Mouse (Mus musculus) thymus, postnatal 0 days (tissue): Measurements from ENCODE around the gene B9d1. TPM values are rescaled to one million over a fixed set of nuclear protein-coding genes. Genes with fewer than 3 reads are reported as not detected.

Experiments
- DNase-seq: peaks from one replicate; pipeline ENCODE4 v3.0.0-alpha.2; 2015; ENCODE audit warnings: low spot score
- polyA plus RNA-seq: library from polyadenylated mRNA; unstranded; fragments of >200 nt; fragmentation: Nextera tagmentation; extraction: Ambion mirVana; gene quantifications from 2 replicates; pipeline ENCODE4 v1.2.1, GENCODE M21; 2015

Gene B9d1
- 6.7 and 8.9 TPM in 2 replicates for polyA plus RNA-seq

DNA sequence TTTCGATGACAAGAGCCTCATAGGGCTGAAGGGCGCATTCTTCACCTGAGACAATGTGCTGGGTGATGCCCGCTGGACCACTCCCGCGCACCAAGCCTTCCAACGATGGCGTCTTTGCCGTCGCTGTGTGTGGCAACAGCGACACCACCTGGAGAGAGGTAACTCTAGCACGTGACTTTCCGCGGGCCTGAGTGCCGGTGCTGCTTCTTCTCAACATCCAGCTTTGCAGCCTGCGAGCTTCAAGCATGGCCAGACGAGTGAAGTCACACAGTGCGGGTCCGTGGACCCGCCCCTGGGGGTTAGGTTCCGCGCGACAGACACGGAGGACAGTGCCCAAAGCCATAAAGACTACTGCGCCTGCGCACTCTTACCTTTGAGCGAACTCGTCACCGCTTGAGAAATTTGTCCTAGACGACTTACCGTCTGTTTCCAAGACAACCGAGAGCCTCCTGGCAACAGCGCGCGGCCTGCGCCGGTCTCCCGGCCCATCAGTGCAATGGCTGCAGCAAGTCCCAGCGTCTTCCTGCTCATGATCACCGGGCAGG, at the start of gene B9d1:
B9d1 (plus strand) TSS at position 432 of the 545 bp plus-strand sequence.
- peak; percentile 97 for DNase-seq

DNA sequence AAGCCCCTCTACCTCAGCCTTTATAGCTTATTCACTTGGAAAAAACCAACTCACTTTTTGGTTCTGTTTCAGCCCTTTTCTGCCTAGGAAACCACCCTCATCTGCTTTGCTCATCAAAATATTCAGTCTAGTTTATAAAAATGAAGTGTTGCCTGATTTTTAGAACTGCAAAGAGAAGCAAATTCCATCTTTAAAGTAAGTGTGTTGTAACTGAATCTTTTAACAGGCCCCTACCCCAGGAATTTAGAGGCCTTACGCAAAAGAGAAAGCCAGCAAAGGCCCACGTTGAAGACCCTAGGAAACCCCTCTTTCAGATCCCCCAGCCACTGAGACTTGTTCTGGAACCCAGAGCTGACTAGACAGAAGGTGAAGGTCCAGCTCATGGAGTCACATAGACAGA, 40.9 kb upstream of the B9d1 start:
- no peak for DNase-seq

DNA sequence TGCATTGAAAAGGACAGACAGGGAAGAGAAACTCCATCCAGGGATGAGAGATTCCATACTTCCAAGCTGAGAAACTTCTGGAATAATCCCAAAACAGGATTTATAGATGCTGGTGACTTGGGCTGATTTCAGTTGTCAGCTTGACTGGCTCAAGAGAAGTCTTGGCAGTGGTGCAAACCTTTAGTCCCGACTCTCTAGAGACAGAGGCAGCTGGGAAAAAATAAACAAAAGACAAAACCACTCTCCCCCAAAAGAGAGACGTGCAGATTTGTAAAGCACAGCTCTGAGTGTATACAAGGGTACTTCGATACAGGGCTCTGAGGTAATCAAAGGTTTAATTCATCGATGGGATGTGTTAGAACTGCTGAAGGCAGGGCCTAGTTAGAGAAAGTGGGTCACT, 39.5 kb upstream of the B9d1 start:
- DNase-seq: peak; percentile 4

DNA sequence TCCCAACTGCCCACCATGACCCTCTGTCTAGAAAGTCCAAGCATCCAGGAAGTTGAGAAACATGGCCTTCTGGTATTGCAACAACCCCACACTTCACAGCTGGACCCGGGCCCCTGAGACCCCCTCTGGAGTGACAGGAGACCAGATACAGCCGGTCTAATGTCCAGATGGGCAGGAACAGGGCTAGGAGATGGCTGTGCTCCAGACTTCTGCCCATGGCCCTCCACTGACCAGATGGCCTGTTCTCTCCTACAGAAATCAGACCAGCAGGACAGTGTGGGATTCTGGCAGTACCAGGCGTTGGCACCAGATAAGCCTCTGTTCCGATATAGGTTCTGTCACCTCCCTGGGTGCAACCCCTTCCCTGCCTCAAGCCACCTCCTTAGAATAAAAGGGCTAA, 36.4 kb upstream of the B9d1 start:
- DNase-seq: no peak

DNA sequence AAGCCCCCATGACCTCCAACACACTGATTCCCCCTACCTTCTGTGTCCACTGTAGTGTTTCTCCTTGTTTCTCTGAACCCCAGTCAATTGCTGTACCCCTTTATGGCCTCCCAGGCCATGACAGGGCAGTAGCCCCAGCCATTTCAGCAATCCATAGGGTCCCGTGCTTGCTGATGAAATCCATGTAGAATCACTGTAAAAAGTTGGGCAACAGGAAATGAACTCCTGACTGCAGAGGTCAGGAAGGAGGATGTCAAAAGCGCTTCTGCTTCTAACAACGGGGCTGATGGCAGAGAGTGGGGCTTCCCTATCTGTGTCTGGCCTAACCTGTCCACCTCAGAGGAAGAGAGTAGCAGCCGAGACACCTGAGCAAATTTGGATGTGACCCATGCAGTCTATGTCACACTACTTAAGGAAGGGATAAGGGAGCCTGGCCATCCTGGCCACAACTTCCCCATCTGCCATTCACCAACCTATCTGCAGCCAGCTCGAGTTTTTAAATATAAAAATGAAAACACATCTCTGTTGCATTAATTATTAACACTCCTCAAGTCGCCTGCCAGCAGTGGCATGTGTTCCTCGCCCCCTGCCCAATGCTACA, 35.5 kb upstream of the B9d1 start:
- DNase-seq: no peak

DNA sequence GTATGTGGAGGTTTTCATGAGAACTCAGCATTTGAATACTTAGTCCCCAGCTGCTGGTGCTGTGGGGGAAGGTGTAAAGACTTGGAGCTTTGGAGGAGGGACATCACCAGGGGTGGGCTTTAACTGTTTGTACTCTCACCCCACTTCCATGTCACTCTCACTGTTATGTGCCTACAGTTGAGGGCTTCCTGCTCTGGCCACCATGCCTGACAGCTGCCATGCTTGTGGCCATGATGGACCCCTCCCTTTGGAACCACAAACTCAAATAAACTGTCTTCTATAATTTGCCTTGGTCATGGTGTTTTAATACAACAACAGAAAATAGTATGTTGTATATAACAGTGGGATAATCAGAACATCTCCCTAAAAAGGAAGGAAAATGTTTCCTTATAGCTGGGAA, 34.1 kb upstream of the B9d1 start:
- DNase-seq: no peak

DNA sequence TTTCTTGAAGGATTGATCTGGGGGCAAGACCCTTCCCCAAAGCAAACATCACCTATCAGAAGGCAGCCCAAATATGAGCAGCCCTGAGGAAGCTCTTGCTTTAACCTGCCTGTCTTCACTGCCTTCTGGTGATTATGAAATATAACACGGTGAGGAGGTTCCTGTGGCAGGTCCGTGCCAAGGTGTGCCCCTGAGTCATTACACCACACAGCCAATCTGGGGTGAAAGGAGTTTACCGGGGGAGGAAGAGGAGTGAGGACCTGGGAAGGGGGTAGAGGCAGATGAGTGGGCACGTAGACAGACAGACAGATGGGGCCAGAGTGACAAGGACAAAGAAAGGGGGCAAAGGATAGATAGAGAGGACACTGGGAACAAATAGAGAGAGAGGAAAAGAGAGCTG, 31.3 kb upstream of the B9d1 start:
- DNase-seq: no peak

DNA sequence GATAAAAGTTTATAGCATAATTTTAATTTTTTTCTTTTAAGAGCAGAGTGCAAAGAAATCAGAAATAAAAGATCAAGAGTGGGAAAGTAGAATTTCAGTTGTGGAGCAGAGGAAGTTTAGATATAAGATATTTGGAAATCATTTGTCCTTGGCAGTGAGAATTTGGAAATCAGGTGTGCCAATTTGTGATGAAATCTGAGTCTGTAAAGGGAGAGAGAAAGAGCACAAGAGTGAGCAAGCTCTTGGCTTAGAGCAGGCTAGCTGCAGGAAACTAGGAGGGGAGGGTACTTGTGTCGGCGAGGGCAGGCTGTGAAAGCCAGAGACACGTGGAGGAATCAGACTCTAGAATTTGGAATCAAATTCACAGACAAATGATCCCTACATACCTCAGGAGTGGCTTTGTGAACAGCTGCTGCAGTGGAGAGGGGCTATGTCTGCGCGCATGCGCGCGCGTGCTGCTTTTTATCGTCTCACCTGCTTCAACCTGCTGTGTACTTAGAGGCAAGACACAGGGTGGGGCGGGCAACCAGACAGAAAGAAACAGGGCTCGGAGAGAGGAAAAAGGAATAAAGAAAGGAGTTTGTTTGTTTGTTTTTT, 28.1 kb upstream of the B9d1 start:
- no peak for DNase-seq

DNA sequence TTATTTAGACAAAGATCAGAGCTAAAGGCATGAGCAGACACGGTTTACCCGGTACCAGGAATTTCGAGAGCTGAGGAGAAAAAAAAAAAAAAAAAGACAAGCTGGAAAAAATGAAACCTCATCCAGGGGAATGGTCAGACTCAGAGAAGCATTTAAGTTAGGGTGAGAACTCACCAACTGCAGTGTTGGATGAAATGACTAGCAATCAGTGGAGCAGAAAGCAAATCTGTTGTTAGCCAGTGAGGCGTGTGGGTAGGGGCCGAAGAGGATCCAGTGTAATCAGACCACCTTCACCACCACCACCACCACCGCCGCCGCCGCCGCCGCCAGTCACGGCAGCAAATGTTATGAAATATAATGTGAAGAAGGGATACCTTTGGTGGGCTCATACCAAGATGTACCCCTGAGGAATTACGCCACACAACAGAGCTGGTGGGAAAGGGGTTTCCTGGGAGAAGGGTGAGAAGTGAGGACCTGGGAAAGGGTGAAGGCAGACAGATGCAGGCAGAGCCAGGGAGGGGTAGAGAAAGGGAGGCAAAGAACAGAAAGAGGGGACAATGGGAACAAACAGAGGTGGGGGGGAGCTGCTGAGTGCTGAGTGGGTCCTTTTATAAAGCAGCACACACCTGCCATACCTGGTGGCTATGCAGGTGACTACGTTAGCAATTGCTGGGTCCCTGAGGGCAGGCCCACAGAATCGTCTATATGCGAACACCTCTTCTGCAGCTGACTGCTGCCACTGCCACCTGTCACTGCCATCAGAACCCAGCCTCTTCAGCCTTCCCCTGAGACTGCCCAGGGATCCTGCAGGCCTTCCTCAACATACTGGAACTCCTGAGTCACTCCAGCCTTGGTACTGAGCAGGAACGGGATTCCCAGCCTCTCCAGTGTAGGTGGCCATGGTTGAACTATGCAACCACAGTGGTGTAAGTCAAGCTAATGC, 27.1 kb upstream of the B9d1 start:
- no peak for DNase-seq

DNA sequence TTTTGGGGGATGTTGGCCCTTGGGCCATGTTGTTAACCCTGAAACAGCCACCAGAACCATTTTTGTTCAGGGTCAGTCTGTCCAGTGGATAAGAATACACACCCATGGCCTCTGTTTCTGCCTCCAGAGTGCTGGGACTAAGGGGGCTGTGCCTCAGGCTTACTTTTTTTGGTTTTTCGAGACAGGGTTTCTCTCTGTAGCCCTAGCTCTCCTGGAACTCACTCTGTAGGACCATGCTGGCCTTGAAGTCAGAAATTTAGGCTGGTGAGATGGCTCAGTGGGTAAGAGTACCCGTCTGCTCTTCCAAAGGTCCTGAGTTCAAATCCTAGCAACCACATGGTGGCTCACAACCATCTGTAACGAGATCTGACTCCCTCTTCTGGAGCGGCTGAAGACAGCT, 26.2 kb upstream of the B9d1 start:
- no peak for DNase-seq

DNA sequence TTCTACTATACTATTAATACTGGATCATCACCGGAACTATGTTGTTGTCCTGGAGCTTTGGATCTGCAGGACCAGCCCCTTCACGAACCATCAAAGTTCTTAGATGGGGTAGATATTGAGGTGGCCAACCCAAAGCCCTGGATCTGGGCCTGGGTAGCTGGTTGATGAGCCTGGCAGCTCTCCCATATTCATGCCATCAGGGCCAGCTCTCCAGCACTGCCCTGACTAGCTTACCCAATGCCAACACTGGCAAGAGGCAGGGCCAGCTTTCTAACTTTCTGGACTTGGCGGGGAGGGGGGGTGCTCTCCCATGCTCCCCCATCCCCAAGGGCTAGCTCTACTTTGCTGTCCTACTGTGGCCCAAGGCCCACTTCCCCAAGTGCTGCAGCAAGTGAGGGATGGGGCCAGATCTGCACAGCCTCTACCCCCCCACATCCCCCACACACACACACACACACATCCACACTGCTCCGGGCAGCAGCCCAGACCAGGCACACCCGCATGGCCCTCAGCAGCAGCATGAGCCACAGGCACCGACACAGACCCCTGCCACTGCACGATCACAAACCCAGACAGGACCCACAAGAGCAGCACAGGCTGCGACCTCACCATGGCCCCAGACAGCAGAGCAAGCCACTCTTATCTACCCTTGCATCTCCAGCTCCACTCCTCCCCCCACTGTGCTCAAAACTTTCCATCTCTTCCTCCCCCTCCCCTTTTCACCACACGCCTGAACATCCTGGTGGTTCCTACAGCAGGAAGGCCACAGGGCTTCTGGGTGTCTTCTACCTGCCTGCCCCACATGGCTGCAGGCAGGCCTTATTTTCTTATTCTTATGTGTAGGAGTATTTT, 23.5 kb upstream of the B9d1 start:
- DNase-seq: peak; percentile 58

DNA sequence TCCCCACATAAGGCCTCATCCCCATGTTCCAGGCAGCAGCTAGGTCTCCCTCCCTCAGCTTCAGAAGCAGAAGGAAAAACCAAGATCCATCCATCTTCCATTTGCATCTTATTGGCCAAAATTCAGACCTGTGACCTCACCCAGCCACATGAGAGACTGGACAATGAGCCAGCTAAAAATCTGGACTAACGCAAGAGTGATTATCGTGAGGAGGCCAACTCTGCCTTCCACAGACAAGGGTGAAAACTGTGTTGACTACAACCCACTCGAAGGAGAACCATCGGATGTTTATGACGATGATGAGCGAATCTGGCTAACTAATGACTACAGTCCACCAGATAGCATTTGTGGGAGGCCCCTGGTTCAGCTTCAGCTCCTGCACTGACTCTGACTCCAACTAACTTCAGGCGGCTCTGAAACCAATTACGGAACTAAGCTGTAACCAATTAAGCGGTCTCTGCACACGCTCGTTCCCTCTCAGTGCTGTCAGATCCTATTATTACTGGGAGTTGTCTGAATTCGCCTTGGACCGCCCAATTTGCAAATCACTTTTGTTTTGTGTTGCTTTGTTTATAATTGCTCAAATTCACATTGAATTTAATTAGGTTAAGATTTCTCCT, 21.6 kb upstream of the B9d1 start:
- DNase-seq: no peak

DNA sequence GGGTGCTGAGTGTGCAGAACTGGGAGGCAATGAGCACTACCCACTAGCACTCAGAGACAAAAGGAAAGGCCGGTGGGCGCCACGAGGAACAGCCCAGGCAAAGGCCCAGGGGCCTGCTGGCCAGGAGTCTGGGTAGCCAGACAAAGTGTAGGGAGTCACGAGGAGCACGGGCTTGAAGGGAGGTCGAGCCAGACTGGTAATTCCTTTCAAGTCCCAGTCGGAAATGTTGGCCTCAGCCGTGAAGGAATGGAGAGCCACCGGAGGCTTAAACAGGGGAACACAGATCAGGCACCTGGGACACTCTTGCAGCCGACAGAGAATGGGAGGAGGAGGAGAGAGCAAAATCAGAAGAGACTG, 20.7 kb upstream of the B9d1 start:
- DNase-seq: no peak

DNA sequence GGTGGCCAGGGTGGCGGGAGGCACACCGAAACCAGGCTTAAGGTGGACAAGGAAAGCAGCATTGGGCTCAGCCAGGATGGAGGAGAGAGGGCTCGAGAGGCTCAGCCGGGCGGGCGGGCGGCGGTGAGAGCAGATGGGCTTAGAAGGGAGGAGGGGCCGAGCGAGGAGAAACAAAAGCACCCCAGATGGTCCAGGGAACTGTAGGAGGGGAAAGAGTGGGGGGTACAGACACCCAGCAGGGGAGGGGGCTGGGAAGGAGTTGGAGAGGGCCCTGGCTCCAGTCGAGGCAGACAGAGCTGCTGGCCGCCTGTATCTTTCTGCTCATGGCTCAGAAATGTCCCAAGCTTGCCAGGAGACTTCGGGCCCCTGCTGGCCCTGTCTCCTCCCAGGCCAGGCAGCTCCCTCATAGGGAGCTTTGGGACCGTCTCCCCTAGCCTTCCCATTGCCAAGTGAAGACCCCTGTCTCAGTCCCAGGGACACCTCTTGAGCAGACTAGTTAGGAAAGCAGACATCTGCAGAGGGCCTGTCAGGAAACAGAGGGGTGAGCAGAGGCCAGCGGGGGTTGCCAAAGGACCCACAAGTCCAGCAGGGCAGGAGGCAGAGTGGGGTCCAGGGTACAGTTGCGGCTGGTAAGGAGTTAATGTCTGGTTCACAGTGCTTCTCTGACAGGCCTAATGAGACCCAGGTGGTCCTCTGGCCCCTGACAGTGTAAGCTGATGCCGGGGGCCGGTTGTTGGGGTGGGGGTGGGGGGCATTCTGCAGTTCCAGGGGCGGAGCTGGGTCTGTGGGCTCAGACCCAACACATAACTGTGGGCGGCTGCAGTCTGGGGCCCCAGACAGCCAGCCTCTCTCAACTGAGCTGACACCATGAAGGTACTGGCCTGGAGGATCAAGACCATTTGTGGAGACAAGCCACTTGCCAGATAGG, 20.1 kb upstream of the B9d1 start, which contains the start of gene Mfap4:
Mfap4 (plus strand) TSS at position 819 of the 928 bp plus-strand sequence.
- DNase-seq: no peak

DNA sequence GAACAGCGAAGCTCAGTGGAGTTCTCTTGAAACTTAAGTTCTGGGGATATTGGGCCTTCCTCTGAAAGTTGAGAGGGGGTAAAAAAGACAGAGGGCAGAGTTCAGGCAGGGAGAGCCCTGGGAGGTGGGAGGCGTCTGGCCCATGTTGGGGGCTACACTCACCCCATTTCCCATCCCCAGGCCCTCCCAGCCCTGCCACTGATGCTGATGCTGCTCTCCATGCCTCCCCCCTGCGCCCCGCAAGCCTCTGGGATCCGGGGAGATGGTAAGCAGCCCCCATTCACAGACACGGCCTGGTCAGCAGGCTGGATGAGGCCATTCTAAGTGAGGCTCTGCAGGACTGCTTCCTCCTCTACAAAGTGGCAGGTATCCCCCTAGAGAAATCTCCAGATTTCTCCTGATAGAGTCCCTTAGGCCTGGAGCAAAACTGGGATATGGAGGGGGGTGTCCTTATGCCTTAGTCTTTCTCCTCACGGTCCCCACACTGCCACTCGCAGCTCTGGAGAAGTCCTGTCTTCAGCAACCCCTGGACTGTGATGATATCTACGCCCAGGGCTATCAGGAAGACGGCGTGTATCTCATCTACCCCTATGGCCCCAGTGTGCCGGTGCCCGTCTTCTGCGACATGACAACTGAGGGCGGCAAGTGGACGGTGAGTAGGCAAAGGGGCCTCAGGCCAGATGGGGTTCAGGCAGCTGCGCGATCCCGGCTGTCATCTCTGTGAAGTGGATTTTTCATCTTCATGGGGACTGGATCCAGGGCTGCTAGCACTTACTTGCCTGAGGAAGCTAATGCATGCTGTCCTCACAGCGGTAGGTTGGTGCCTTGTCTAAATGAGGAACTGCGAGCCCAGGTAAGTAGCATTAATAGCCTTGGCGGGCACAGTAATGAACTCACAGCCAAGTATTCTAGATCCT, 19.1 kb upstream of the B9d1 start:
- no peak for DNase-seq

DNA sequence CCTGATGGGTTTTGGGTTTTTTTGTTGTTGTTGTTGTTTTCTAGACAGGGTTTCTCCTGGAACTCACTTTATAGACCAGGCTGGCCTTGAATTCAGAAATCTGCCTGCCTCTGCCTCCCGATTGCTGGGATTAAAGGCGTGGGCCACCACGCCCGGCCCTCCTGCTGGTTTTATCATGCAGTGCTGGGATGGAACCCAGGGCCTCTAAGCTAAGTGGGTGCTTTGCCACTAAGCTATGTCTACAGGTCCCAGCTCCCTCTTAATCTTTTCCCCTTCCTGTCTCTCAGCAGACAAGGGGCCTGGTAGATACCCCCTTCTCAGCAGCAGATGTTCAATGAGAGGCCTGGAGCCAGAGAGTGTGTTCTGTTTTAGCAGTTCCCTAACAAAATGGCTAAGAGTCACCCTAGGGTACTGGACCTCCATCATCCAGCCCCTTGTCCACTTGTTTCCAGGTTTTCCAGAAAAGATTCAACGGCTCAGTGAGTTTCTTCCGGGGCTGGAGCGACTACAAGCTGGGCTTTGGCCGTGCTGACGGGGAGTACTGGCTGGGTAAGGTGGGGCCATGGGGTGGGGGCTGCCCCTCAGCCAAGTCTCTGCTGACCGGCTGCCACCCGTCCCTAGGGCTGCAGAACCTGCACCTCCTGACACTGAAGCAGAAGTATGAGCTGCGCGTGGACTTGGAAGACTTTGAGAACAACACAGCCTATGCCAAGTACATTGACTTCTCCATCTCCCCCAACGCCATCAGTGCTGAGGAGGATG, 18.3 kb upstream of the B9d1 start:
- no peak for DNase-seq

DNA sequence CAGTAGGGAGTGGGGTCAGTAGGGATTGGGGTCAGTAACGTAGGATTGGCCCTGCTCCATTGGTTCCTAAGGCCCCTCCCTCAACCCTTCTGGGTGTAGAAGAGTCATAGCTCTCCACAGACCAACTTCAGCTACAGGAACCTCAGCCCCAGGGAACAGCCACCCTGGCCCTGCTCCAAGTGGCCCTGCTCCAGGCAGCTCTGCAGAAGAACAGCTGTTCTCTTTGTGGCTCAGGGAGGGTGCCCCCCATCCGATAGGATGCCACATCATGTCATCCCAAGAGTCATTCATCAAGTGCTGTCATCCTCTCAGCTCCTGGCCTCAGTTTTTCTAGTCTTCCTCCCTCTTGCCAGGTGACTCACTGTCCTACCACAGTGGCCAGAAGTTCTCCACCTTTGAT, 17.5 kb upstream of the B9d1 start:
- DNase-seq: no peak

DNA sequence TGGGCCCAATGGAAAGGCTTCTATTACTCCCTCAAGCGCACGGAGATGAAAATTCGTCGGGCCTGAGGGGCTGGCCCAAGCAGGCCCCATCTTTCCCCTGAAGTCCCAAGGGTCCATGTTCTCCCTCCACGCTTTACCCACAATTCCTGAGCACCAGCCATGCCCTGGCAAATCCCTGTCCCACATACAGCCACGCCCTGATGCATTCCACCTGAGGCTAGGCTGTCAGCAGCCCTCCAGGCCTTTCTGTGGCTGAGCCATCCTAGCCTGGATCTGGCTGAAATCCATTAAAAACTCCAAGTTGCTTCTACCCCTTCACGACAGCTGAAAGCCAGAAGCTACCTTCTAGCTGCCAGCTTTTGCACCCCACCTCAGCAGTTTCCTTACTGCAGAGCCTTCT, 17.0 kb upstream of the B9d1 start:
- DNase-seq: no peak
